Mouse (Mus musculus) limb, embryonic 12.5 days (tissue): ENCODE measurements around the gene Cyp26c1. TPM values are rescaled to one million over a fixed set of nuclear protein-coding genes. Genes with fewer than 3 reads are reported as not detected.

Source experiments
- ATAC-seq: fragments of 200-750 bp; cut with Nextera tagmentation; 2 replicates; pipeline ENCODE4 v1.8.0; 2017; ENCODE audit warnings: low read depth, moderate TSS enrichment; ENCODE audit not compliant: insufficient number of reproducible peaks, insufficient read depth, low FRiP score, low TSS enrichment
- H3K27ac ChIP-seq: fragments of 300-500 bp; sonication (generic); 2 replicates; pipeline ENCODE4 v1.5.1; 2016; ENCODE audit warnings: mild to moderate bottlenecking, moderate library complexity
- H3K27me3 ChIP-seq: fragments of 300-500 bp; sonication (generic); 2 replicates; pipeline ENCODE4 v1.6.1; 2016; ENCODE audit warnings: mild to moderate bottlenecking, moderate library complexity
- H3K36me3 ChIP-seq: fragments of 300-500 bp; sonication (generic); 2 replicates; pipeline ENCODE4 v1.6.1; 2016; ENCODE audit warnings: mild to moderate bottlenecking, moderate library complexity
- H3K4me1 ChIP-seq: fragments of 300-500 bp; sonication (generic); replicated peaks from 2 replicates; pipeline ENCODE4 v1.6.1; 2016
- H3K4me2 ChIP-seq: fragments of 300-500 bp; sonication (generic); 2 replicates; pipeline ENCODE4 v1.6.1; 2016; ENCODE audit warnings: mild to moderate bottlenecking, moderate library complexity
- H3K4me3 ChIP-seq: fragments of 300-500 bp; sonication (generic); replicated peaks from 2 replicates; pipeline ENCODE4 v1.5.1; 2016; ENCODE audit warnings: mild to moderate bottlenecking
- H3K9ac ChIP-seq: fragments of 300-500 bp; sonication (generic); replicated peaks from 2 replicates; pipeline ENCODE4 v1.6.1; 2016; ENCODE audit warnings: mild to moderate bottlenecking, moderate library complexity
- H3K9me3 ChIP-seq: fragments of 300-500 bp; sonication (generic); 2 replicates; pipeline ENCODE4 v1.6.1; 2016; ENCODE audit warnings: mild to moderate bottlenecking, moderate library complexity
- WGBS: fragments of 180-500 bp; shearing (Covaris S2); methylation state at CpG from one replicate; pipeline ENCODE4 v1.1.7; 2016; 5-methylcytosine and 5-hydroxymethylcytosine counted together
- polyA plus RNA-seq: library from polyadenylated mRNA; unstranded; fragments of >200 nt; fragmentation: Nextera tagmentation; extraction: Ambion mirVana; gene quantifications from 2 replicates; pipeline ENCODE4 v1.2.1, GENCODE M21; 2016

The Cyp26c1 gene
- polyA plus RNA-seq, 1 experiment from 2014 or later, result 0.19 TPM

DNA sequence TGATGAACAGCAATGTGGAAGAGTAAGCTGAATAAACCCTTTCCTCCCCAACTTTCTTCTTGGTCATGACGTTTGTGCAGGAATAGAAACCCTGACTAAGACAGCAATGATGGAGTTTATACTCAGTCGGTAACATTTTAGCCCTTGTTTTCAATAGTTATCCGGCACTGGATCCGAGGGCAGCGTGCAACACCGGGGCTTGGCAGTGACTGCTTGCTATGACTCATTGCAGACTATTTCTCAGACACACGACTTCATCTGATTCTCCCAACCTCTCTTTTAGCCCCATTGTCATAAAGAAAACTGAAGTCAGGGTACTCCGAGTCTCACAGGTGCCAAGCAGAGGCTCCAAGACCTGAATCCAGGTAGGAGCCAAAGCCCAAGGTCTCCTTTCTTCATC lies 50.0 kb downstream of the Cyp26c1 start:
- H3K36me3 ChIP-seq, result no peaks in the 10 kb centered on the region
- H3K9ac ChIP-seq, result no peak overlapping the region
- H3K27me3 ChIP-seq, result no peaks in the 10 kb centered on the region
- H3K9me3 ChIP-seq, result no peaks in the 10 kb centered on the region
- H3K27ac ChIP-seq, result no peak overlapping the region
- no peak overlapping the region for H3K4me3 ChIP-seq
- 91% methylated on average over 8 of the region's 8 CpGs for WGBS
- no peak for ATAC-seq
- H3K4me1 ChIP-seq, result peaks cover 11% of the 10 kb centered on the region
- no peak overlapping the region for H3K4me2 ChIP-seq

DNA sequence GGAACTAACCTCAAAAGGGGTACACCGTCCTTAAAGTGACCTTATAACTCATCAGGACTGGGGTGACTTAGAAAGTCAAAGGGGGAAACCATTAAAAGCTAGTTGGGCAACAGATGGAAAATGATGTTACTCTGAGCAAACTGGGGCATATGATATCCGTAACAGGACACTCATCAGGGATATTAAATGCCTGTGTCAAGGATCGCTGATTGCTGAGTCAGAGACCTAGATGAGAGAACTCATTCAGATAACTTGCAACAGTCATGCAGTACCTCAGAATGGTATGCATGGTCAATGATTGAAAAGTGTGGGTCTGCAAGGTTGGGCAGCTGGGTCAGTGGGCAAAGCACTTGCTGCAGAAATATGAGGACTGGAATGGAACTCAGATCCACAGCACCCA lies 53.2 kb downstream of the Cyp26c1 start:
- ATAC-seq, result no peak
- H3K27ac ChIP-seq, result no peak overlapping the region
- H3K36me3 ChIP-seq, result no peaks in the 10 kb centered on the region
- H3K9me3 ChIP-seq, result no peaks in the 10 kb centered on the region
- no peak overlapping the region for H3K4me2 ChIP-seq
- H3K4me1 ChIP-seq, result peaks cover 11% of the 10 kb centered on the region
- WGBS, result 88% methylated on average over 3 of the region's 3 CpGs
- H3K9ac ChIP-seq, result no peak overlapping the region
- no peak overlapping the region for H3K4me3 ChIP-seq
- no peaks in the 10 kb centered on the region for H3K27me3 ChIP-seq

DNA sequence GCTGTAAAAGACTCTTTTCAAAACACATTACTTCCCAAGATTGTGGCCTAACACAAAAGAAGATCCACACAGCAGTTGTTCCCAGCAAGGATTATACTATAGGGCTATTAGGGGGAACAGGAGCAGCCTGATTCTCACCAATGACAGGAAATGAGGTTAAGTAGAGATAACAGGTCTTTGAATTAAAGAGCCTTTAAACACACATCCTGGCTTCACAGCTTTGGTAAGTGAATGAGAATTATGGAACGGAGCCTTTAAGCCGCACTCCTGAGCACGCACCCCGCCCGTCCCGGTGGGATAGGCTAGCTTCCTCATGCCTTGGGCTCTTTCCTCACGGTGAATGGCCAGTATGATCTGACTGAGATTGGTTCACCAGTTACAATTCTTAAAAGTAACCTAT lies 54.7 kb downstream of the Cyp26c1 start:
- no peak for ATAC-seq
- Histone ChIP-seq H3K27me3 (no peaks in the 10 kb centered on the region), H3K9ac (no peak overlapping the region), H3K9me3 (no peaks in the 10 kb centered on the region), H3K36me3 (no peaks in the 10 kb centered on the region), H3K27ac (no peak overlapping the region), H3K4me1 (peaks cover 11% of the 10 kb centered on the region), H3K4me3 (no peak overlapping the region), H3K4me2 (no peak overlapping the region)
- WGBS, result 42% methylated on average over 7 of the region's 7 CpGs

Other genes with a start within 250 kb of the Cyp26c1 start
- 6.7 and 7.4 TPM in 2 replicates for gene Exoc6, start 135.2 kb upstream of the Cyp26c1 start, polyA plus RNA-seq
- gene Cyp26a1, start 12.2 kb downstream of the Cyp26c1 start, polyA plus RNA-seq, result 6.0 and 6.6 TPM in 2 replicates